Comparison of ENCODE assay signal across 9 mouse cellular contexts in the genomic region with DNA sequence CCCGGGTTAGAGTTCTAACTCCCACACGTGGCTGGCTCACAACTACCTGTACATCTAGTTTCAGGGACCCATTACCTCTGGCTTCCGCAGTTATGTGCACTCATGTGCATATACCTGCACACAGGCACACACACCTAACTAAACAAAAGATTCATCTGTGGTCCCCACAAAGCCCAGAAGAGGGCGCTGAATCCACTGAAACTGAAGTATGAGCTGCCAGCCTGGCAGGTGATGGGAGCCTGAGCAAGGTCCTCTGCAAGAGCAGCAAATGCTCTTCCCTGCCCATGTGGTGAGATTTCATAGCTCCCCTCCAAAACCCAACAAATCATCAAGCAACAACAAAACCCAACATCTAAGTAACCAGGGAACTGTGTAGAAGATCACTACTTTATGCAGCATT.
DNase-seq lines count a peak whose midpoint lies in the region; ATAC-seq lines count a peak whose summit lies in the region.
"Had no signal": no experiment of that assay in that cellular context is flagged by ENCODE, and none has a peak within 500 bp of the region (broad histone marks: within the 10 kb centered on the region; RNA-seq: fewer than 3 reads in every experiment).

No protein-coding gene starts in this region.

- peak; percentile 11 for DNase-seq in hindbrain, embryonic 10.5 days (ENCODE audit: low spot score)
- DNase-seq in 416B (ENCODE audit: low read depth) (peak; percentile 36), R1 (ENCODE audit: low read depth, low spot score) (peak; percentile 77)
- peak; percentile 17 to 19 for DNase-seq in kidney, postnatal 4 days
- no peak for DNase-seq in yolk sac, embryonic 10.5 days (ENCODE audit: low spot score)

- no peaks in the 10 kb centered on the region for H3K27me3 ChIP-seq in hindbrain, embryonic 10.5 days (ENCODE audit: insufficient read depth, poor library complexity, severe bottlenecking)
- no peaks in the 10 kb centered on the region for H3K27me3 ChIP-seq in hindbrain, embryonic 16.5 days (replicated peaks; ENCODE audit: control insufficient read depth, insufficient read depth, low read length)
- no peaks in the 10 kb centered on the region for H3K27me3 ChIP-seq in neural tube, embryonic 15.5 days (replicated peaks)
- H3K27me3 ChIP-seq: midbrain, embryonic 12.5 days had no signal

- H3K9ac ChIP-seq in hindbrain, embryonic 16.5 days (ENCODE audit: low read depth, low read length): no peak overlapping the region
- H3K9ac ChIP-seq in neural tube, embryonic 15.5 days (replicated peaks): no peak overlapping the region
- H3K9ac ChIP-seq: midbrain, embryonic 12.5 days had no signal

- H3K4me2 ChIP-seq in hindbrain, embryonic 16.5 days (ENCODE audit: low read length): no peak overlapping the region
- no peak overlapping the region for H3K4me2 ChIP-seq in neural tube, embryonic 15.5 days
- H3K4me2 ChIP-seq: midbrain, embryonic 12.5 days had no signal

- ATAC-seq in hindbrain, embryonic 16.5 days: no peak
- ATAC-seq in neural tube, embryonic 15.5 days (ENCODE audit: low FRiP score): no peak
- ATAC-seq in frontal cortex, adult (ENCODE audit: low TSS enrichment): no peak

- no peaks in the 10 kb centered on the region for H3K4me1 ChIP-seq in hindbrain, embryonic 10.5 days (replicated peaks)
- peaks cover 2% of the 10 kb centered on the region; the same call in 1 of the 2 replicates for H3K4me1 ChIP-seq in hindbrain, embryonic 16.5 days (ENCODE audit: control insufficient read depth, insufficient read depth, low read depth, low read length)
- H3K4me1 ChIP-seq in neural tube, embryonic 15.5 days: no peaks in the 10 kb centered on the region
- H3K4me1 ChIP-seq: midbrain, embryonic 12.5 days had no signal

- H3K27ac ChIP-seq in hindbrain, embryonic 10.5 days: no peak overlapping the region
- no peak overlapping the region for H3K27ac ChIP-seq in hindbrain, embryonic 16.5 days (ENCODE audit: low read depth, low read length)
- no peak overlapping the region for H3K27ac ChIP-seq in neural tube, embryonic 15.5 days (replicated peaks)
- H3K27ac ChIP-seq: midbrain, embryonic 12.5 days had no signal

- H3K36me3 ChIP-seq in hindbrain, embryonic 10.5 days: peaks cover 29% of the 10 kb centered on the region
- H3K36me3 ChIP-seq in hindbrain, embryonic 16.5 days (ENCODE audit: control insufficient read depth, insufficient read depth, low read length): no peaks in the 10 kb centered on the region
- no peaks in the 10 kb centered on the region for H3K36me3 ChIP-seq in neural tube, embryonic 15.5 days

- WGBS in hindbrain, embryonic 10.5 days: 78% methylated on average over 4 of the region's 4 CpGs
- WGBS in hindbrain, embryonic 16.5 days: 75% methylated on average over 4 of the region's 4 CpGs
- WGBS in neural tube, embryonic 15.5 days: 80% methylated on average over 4 of the region's 4 CpGs

- H3K9me3 ChIP-seq in hindbrain, embryonic 10.5 days: no peaks in the 10 kb centered on the region
- no peaks in the 10 kb centered on the region for H3K9me3 ChIP-seq in hindbrain, embryonic 16.5 days (ENCODE audit: control insufficient read depth, low read length)
- H3K9me3 ChIP-seq in neural tube, embryonic 15.5 days (replicated peaks): no peaks in the 10 kb centered on the region
- H3K9me3 ChIP-seq: midbrain, embryonic 12.5 days had no signal

- no peak overlapping the region for H3K4me3 ChIP-seq in hindbrain, embryonic 10.5 days
- no peak overlapping the region for H3K4me3 ChIP-seq in hindbrain, embryonic 16.5 days (ENCODE audit: low read length)
- H3K4me3 ChIP-seq in neural tube, embryonic 15.5 days (replicated peaks): no peak overlapping the region
- H3K4me3 ChIP-seq: midbrain, embryonic 12.5 days had no signal
